Mouse (Mus musculus) forebrain, postnatal 0 days (tissue): ENCODE data around the gene Pou2f1. TPM values are rescaled to one million over a fixed set of nuclear protein-coding genes. Genes with fewer than 3 reads are reported as not detected.

Source experiments
- ATAC-seq: fragments of 200-750 bp; cut with Nextera tagmentation; 2 replicates; pipeline ENCODE4 v1.8.0; 2017; ENCODE audit warnings: mild to moderate bottlenecking, moderate library complexity
- DNase-seq: peaks from one replicate; pipeline ENCODE4 v3.0.0-alpha.2; 2015
- H3K27ac ChIP-seq: fragments of 300-500 bp; sonication (generic); 2 replicates; pipeline ENCODE4 v1.5.1; 2014; ENCODE audit warnings: low read depth, mild to moderate bottlenecking, antibody characterized with exemption, low read length, moderate library complexity, mixed read lengths
- H3K27me3 ChIP-seq: fragments of 300-500 bp; sonication (generic); 2 replicates; pipeline ENCODE4 v1.6.1; 2014; ENCODE audit warnings: mild to moderate bottlenecking, low read length, mixed read lengths; ENCODE audit not compliant: insufficient read depth
- H3K36me3 ChIP-seq: fragments of 300-500 bp; sonication (generic); 2 replicates; pipeline ENCODE4 v1.6.1; 2014; ENCODE audit warnings: mild to moderate bottlenecking, moderate library complexity; ENCODE audit not compliant: insufficient read depth
- H3K4me1 ChIP-seq: fragments of 300-500 bp; sonication (generic); 2 replicates; pipeline ENCODE4 v1.6.1; 2014; ENCODE audit warnings: antibody characterized with exemption; ENCODE audit not compliant: insufficient read depth
- H3K4me2 ChIP-seq: fragments of 300-500 bp; sonication (generic); 2 replicates; pipeline ENCODE4 v1.6.1; 2014; ENCODE audit warnings: low read depth, mild to moderate bottlenecking, moderate library complexity
- H3K4me3 ChIP-seq: fragments of 300-500 bp; sonication (generic); 2 replicates; pipeline ENCODE4 v1.5.1; 2014; ENCODE audit warnings: low read depth, low read length, mixed read lengths
- H3K9ac ChIP-seq: fragments of 300-500 bp; sonication (generic); 2 replicates; pipeline ENCODE4 v1.6.1; 2014; ENCODE audit warnings: mild to moderate bottlenecking
- H3K9me3 ChIP-seq: fragments of 300-500 bp; sonication (generic); 2 replicates; pipeline ENCODE4 v1.6.1; 2016; ENCODE audit warnings: low read length
- CTCF ChIP-seq: sonication (generic); IDR thresholded peaks from 2 replicates; pipeline ENCODE4 v1.5.1; 2016; ENCODE audit warnings: antibody characterized with exemption, control low read depth, low read depth
- WGBS: fragments of 180-500 bp; shearing (Covaris S2); extraction: QIAGEN DNeasy Blood & Tissue Kit; methylation state at CpG from one replicate; pipeline ENCODE4 v1.1.7; 2014; 5-methylcytosine and 5-hydroxymethylcytosine counted together
- polyA plus RNA-seq: library from polyadenylated mRNA; unstranded; fragments of >200 nt; fragmentation: Nextera tagmentation; extraction: Ambion mirVana; gene quantifications from 2 replicates; pipeline ENCODE4 v1.2.1, GENCODE M21; 2015
- total RNA-seq: library from RNA; depleted of rRNA; stranded (reverse); fragments of >200 nt; gene quantifications from 2 replicates; pipeline ENCODE4 v1.2.3, GENCODE M21; 2014

The Pou2f1 gene
- total and polyA plus RNA-seq, 2 experiments from 2014 or later, result 16.7 to 22.2 TPM

- H3K36me3 ChIP-seq, result no peaks in the 10 kb centered on the region
- no peak for TF ChIP-seq CTCF
- no peak overlapping the region for H3K4me3 ChIP-seq
- H3K4me1 ChIP-seq, result no peaks in the 10 kb centered on the region
- H3K9ac ChIP-seq, result no peak overlapping the region
- DNase-seq (no peak), ATAC-seq (no peak)
- H3K4me2 ChIP-seq, result no peak overlapping the region
- H3K27me3 ChIP-seq, result no peaks in the 10 kb centered on the region
- no peak overlapping the region for H3K27ac ChIP-seq
- H3K9me3 ChIP-seq, result no peaks in the 10 kb centered on the region
- 75% methylated on average over 1 of the region's 1 CpGs for WGBS
These were observed 8.2 kb downstream of the Pou2f1 start for GRCm38 (mm10) chr1:165994279-165994678.

GRCm38 (mm10) chr1:165993270-165994156 lies 9.0 kb downstream of the Pou2f1 start:
- no peak overlapping the region for H3K4me3 ChIP-seq

DNA sequence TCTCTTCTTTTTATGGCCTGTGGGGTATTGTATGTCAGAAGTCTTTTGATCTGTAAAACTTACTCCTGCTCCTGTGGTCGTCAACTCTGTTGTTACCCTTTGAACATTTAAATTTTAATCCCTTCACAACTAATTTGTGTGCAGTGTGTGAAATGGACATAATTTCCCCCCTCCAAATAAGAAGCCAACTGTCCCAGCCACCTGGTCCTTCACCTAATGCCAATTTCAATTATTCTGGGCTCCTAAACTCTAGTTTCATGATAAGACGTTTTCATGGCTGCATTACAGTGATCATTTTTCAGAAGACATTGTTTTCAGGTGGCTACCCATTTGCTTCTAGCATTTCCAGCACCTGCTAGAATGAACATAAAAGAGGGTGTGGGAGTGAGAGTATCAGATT lies 13.9 kb downstream of the Pou2f1 start:
- DNase-seq, result no peak
- TF ChIP-seq CTCF, result no peak

More at GRCm38 (mm10) chr1:165993270-165994156, 9.0 kb downstream of the Pou2f1 start:
- no peaks in the 10 kb centered on the region for H3K4me1 ChIP-seq
- no peak overlapping the region for H3K9ac ChIP-seq
- H3K27ac ChIP-seq, result no peak overlapping the region
- no peak overlapping the region for H3K4me2 ChIP-seq
- no peak for ATAC-seq
- no peaks in the 10 kb centered on the region for H3K27me3 ChIP-seq
- 68% methylated on average over 6 of the region's 6 CpGs for WGBS
- no peaks in the 10 kb centered on the region for H3K36me3 ChIP-seq
- no peak for TF ChIP-seq CTCF
- no peak for DNase-seq
- no peaks in the 10 kb centered on the region for H3K9me3 ChIP-seq

GRCm38 (mm10) chr1:165988072-165988471 lies 14.4 kb downstream of the Pou2f1 start:
- Histone ChIP-seq H3K9me3 (no peaks in the 10 kb centered on the region), H3K36me3 (no peaks in the 10 kb centered on the region), H3K27ac (no peak overlapping the region), H3K27me3 (no peaks in the 10 kb centered on the region), H3K4me1 (no peaks in the 10 kb centered on the region), H3K4me2 (no peak overlapping the region), H3K4me3 (no peak overlapping the region), H3K9ac (no peak overlapping the region)
- no peak for TF ChIP-seq CTCF
- DNase-seq (no peak), ATAC-seq (no peak)
- 94% methylated on average over 2 of the region's 2 CpGs for WGBS

More for the DNA sequence above, 13.9 kb downstream of the Pou2f1 start:
- H3K4me1 ChIP-seq, result no peaks in the 10 kb centered on the region
- H3K27ac ChIP-seq, result no peak overlapping the region
- H3K27me3 ChIP-seq, result no peaks in the 10 kb centered on the region
- H3K4me2 ChIP-seq, result no peak overlapping the region
- no peaks in the 10 kb centered on the region for H3K9me3 ChIP-seq
- H3K4me3 ChIP-seq, result no peak overlapping the region
- 39% methylated on average over 2 of the region's 2 CpGs for WGBS
- no peak overlapping the region for H3K9ac ChIP-seq
- no peaks in the 10 kb centered on the region for H3K36me3 ChIP-seq
- no peak for ATAC-seq

- Histone ChIP-seq H3K27me3 (no peaks in the 10 kb centered on the region), H3K36me3 (no peaks in the 10 kb centered on the region), H3K4me2 (no peak overlapping the region), H3K4me3 (no peak overlapping the region), H3K27ac (no peak overlapping the region), H3K9ac (no peak overlapping the region), H3K9me3 (no peaks in the 10 kb centered on the region), H3K4me1 (no peaks in the 10 kb centered on the region)
- DNase-seq (no peak), ATAC-seq (no peak)
- WGBS, result 83% methylated on average over 3 of the region's 3 CpGs
- no peak for TF ChIP-seq CTCF
These were observed 16.6 kb downstream of the Pou2f1 start for GRCm38 (mm10) chr1:165985743-165986360.

DNA sequence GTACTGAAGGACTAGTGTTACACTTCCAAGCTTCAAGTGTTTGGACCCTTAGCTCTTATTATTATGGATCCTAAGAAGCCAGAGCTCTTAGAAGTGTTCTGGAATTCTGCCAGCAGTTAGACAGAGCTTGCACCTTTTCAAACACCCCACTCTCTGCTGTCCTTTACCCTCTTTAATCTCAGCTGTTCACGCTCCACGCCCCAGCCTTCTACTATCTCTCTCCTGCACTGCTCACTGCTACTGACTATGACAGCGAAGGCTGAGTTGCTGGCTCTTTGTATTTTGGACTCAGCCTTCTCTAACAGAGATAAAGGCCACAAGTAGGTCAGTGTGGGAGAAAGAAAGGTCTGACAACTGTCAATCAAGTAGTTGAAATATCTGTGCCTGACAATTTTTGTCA lies 17.3 kb downstream of the Pou2f1 start:
- DNase-seq, result no peak
- no peak overlapping the region for H3K4me2 ChIP-seq
- ATAC-seq, result no peak
- H3K27ac ChIP-seq, result no peak overlapping the region
- no peaks in the 10 kb centered on the region for H3K27me3 ChIP-seq
- WGBS, result 85% methylated on average over 3 of the region's 3 CpGs
- no peaks in the 10 kb centered on the region for H3K36me3 ChIP-seq
- no peaks in the 10 kb centered on the region for H3K4me1 ChIP-seq
- H3K9ac ChIP-seq, result no peak overlapping the region
- no peak overlapping the region for H3K4me3 ChIP-seq
- H3K9me3 ChIP-seq, result no peaks in the 10 kb centered on the region
- TF ChIP-seq CTCF, result no peak
